Mouse (Mus musculus) 3T3-L1 (cell line): ENCODE measurements around the gene Pcx.

Experiments
- DNase-seq: peaks from one replicate; pipeline ENCODE4 v3.0.0-alpha.2; 2015; ENCODE audit warnings: low read depth, low spot score

Pcx gene

GRCm38 (mm10) chr19:4548305-4548883 is 38.1 kb downstream of the Pcx start:
- no peak for DNase-seq

DNA sequence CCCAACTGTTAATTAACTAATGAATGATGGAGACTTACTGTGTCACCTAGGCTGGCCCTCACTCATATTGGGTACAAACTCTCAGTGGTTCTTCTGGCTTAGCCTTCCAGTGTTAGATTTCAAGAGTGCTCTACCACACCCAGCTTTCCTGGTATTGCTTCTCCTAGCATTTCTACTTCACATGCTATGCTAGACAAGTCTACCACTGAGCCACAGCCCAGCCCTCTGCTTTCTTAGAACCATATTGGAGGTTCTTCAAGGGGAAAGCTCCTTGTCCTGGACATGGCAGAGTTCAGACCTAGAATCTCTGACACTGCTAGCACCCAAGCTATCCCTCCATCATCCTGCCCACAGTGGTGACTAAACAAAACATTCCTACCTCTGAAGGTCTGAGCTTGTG is 44.0 kb downstream of the Pcx start:
- no peak for DNase-seq

GRCm38 (mm10) chr19:4555086-4555485 is 44.8 kb downstream of the Pcx start:
- no peak for DNase-seq

- no peak for DNase-seq
These were observed 46.5 kb downstream of the Pcx start for GRCm38 (mm10) chr19:4556787-4557186.

GRCm38 (mm10) chr19:4557796-4558569 is 47.7 kb downstream of the Pcx start:
- no peak for DNase-seq

GRCm38 (mm10) chr19:4558570-4558955 is 48.3 kb downstream of the Pcx start:
- DNase-seq, result no peak

GRCm38 (mm10) chr19:4559011-4559410 is 48.7 kb downstream of the Pcx start:
- DNase-seq, result no peak

DNA sequence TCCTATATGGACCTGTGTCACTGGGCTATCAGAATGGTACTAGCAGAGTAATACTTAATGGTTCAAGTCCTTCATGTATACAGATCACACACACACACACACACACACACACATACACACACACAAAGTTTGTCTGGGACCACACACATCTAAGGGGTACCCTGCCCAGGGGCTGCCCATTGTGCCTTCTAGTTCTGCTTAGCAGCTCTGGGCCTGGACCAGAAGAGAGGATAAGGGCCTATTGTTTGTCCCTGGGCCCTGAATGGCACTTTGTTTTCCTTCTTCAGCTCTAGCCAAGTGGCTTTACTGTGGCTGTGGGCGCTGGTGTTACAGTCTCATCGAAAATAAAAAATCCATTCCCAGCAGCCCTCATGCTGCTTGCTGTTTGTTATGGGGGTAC is 49.3 kb downstream of the Pcx start:
- no peak for DNase-seq

DNA sequence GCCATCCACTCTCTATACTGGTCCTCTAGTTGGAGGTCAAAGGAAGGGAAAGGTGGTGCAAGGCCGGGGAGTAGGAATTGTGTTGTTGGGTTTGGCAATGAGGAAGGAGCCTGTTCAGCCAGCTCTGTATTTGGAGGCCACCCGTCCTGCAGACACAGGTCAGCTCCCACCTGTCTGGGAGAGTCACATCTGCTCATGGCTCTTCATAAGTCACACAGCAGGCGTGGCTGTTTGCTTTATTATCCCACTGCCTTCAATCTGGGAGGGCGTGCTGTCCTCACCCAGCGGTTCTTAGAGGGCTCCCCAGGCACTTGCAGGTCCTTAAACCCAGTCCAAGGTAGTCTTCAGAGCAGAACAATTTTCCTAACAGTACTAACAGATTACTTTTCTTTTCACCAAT is 49.9 kb downstream of the Pcx start:
- no peak for DNase-seq

DNA sequence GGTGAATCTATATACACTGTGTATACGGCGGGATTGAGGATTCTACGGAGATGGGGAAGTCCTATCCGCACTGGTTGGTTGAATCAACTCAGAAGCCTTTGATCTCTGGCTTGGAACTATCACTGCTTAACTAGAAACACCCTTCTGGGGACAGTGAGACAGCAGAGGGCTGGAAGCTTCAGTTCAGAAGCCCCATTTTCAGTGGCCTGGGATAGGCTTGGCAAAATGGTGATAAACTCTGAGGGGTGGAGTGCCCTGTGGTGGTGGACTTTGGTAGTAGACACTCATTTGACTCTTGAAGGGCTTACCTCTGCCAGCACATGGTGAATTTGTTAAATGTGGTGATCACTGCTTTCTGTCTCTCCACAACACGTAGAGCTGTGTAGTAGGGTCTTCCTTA is 55.4 kb downstream of the Pcx start:
- no peak for DNase-seq

DNA sequence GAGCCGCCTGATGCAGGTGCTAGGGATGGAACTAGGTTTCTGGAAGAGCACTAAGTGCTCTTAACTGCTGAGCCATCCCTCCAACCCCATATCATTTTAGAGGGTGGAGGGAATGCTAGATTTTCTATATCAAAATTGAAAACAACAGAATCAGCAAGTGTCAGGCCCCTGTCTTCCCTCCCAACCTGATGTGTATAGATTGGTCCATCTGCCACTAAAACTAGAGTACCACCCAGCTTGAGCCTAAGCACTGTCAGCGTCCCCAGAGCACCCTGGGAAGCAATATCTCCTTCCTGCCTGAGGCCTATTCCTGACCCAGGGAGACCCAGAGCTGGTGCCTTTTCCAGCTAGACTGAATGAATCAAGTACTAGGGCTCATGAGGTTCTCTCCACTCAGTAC is 56.6 kb downstream of the Pcx start:
- no peak for DNase-seq

DNA sequence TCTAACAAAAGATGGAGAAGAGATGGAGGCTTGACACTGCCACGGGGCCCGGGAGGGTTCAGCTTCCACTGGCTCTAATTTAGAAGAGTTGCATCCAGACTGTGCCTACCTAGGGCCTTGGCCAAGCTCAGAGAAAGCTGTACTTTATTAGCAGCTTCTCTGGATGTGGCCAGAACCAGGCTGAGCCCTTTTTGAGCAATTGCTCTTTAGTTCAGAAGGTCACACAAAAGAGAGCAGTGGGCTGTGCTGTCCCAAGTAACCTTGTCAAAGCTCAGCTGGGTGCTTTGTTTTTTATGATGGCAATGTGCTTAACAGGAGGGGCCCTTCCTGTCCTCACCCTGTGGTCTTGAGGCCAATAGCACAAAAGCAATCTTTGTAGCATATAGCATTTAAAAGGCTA is 57.4 kb downstream of the Pcx start:
- DNase-seq, result no peak

- DNase-seq, result no peak
These were observed 58.6 kb downstream of the Pcx start for GRCm38 (mm10) chr19:4568832-4569231.

GRCm38 (mm10) chr19:4569356-4570236 is 59.3 kb downstream of the Pcx start:
- DNase-seq, result no peak

- DNase-seq, result no peak
These were observed 60.0 kb downstream of the Pcx start for GRCm38 (mm10) chr19:4570237-4570613.

- DNase-seq, result no peak
These were observed 60.5 kb downstream of the Pcx start for GRCm38 (mm10) chr19:4570815-4571214.

- no peak for DNase-seq
These were observed 61.4 kb downstream of the Pcx start for GRCm38 (mm10) chr19:4571658-4572057.

DNA sequence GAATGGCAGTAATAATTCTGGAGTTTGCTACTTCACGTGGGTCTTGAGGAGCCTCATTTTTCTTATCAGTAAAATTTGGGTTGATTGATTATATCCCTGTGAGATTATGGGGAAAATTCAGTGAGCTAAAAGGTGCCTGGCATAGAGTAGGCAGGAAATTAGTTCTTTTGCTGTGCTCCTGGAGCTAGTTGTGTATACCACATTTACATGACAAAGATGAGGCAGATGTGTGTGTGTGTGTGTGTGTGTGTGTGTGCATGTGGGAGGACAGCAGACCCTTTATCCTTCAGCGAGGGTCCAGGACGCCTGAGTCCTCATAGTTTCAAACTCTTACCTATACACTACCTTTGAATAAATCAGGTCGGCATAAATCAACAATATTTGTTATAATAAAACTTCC is 61.8 kb downstream of the Pcx start:
- no peak for DNase-seq

GRCm38 (mm10) chr19:4572467-4572866 is 62.2 kb downstream of the Pcx start:
- DNase-seq, result no peak

GRCm38 (mm10) chr19:4573241-4573640 is 63.0 kb downstream of the Pcx start:
- peak; percentile 29 for DNase-seq

DNA sequence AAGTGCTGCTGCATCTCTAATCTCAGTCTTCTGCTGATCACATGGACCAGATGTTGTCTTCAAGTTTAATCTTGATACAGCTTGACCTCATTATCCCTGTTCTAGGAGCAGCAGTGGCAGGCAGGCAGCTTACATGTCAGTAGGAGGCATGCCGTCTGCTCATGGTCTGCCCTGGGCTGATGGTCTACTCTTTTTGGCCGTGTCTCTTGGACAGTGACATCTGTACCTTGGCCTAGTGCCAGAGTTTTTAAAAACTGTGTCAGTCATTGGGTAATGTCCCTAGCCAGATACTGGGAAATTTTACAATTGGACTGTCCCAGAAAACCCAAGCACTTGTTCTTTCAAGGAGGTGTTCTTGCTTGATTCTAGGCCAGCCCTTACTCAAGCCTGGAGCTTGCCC is 68.5 kb downstream of the Pcx start:
- no peak for DNase-seq

- no peak for DNase-seq
These were observed 69.0 kb downstream of the Pcx start for GRCm38 (mm10) chr19:4579296-4579695.

- no peak for DNase-seq
These were observed 73.6 kb downstream of the Pcx start for GRCm38 (mm10) chr19:4583856-4584255.
